Mouse (Mus musculus): ENCODE results near the gene Angel1.

DNA sequence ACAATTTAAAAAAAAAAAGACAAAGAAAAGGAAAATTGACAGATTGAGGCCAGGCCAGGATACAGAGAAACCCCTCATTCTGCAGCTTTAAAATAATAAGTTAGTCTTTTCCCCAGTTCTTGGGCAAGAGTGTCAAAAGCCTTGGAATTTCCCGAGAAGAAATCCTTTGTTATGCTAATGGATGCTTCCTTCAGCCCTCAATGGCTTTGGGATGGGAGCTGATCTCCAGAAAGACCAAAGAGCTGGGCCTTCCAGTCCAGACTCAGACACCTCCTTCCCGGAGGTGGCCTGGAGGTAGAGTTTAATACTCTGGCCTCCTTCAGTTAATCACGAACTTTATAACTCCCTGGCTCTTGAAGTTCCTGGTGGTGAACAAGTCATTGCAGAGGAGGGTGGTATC is 44.7 kb upstream of the Angel1 start:
- TF ChIP-seq CTCF (conservative IDR thresholded peaks at IDR 0.05; ENCODE audit: insufficient read depth, insufficient read length, low read depth, low read length) (no peak), POLR2A (IDR thresholded peaks at IDR 0.05; ENCODE audit: low read depth, low read length) (no peak)
